Comparison of ENCODE assay signal across 13 mouse cellular contexts in genomic region chr14:122484844-122485551, GRCm38 (mm10). TPM values are rescaled to one million over a fixed set of nuclear protein-coding genes. Genes with fewer than 3 reads are reported as not detected.
DNase-seq lines count a peak whose midpoint lies in the region; ATAC-seq and TF ChIP-seq lines count a peak whose summit lies in the region.
"Had no signal": no experiment of that assay in that cellular context is flagged by ENCODE, and none has a peak within 500 bp of the region (broad histone marks: within the 10 kb centered on the region; RNA-seq: fewer than 3 reads in every experiment).

No protein-coding gene starts in this region.

- 1% methylated on average over 24 of the region's 24 CpGs for WGBS in intestine, embryonic 14.5 days
- 2% methylated on average over 23 of the region's 24 CpGs for WGBS in intestine, embryonic 16.5 days
- under 1% methylated on average over 24 of the region's 24 CpGs for WGBS in embryonic facial prominence, embryonic 10.5 days
- WGBS in hindbrain, postnatal 0 days, result 9% methylated on average over 23 of the region's 24 CpGs
- WGBS in neural tube, embryonic 11.5 days, result under 1% methylated on average over 24 of the region's 24 CpGs
- WGBS in kidney, adult 2 months, result 5% methylated on average over 24 of the region's 24 CpGs

- H3K9me3 ChIP-seq in intestine, embryonic 14.5 days (ENCODE audit: control insufficient read depth, low read length), result no peaks in the 10 kb centered on the region
- no peaks in the 10 kb centered on the region for H3K9me3 ChIP-seq in intestine, embryonic 16.5 days (ENCODE audit: control insufficient read depth, low read length)
- no peaks in the 10 kb centered on the region for H3K9me3 ChIP-seq in embryonic facial prominence, embryonic 10.5 days
- H3K9me3 ChIP-seq in hindbrain, postnatal 0 days (ENCODE audit: low read length), result no peaks in the 10 kb centered on the region
- H3K9me3 ChIP-seq in neural tube, embryonic 11.5 days (ENCODE audit: control insufficient read depth, low read length), result no peaks in the 10 kb centered on the region
- H3K9me3 ChIP-seq: kidney, embryonic 15.5 days; liver, embryonic 13.5 days had no signal

- H3K4me1 ChIP-seq in intestine, embryonic 14.5 days (replicated peaks; ENCODE audit: control insufficient read depth, insufficient read depth, low read length), result no peaks in the 10 kb centered on the region
- no peaks in the 10 kb centered on the region for H3K4me1 ChIP-seq in intestine, embryonic 16.5 days (ENCODE audit: control insufficient read depth, insufficient read depth, low read length)
- peaks cover 24% of the 10 kb centered on the region for H3K4me1 ChIP-seq in embryonic facial prominence, embryonic 10.5 days
- H3K4me1 ChIP-seq in hindbrain, postnatal 0 days (ENCODE audit: insufficient read depth, low read length), result no peaks in the 10 kb centered on the region
- H3K4me1 ChIP-seq in neural tube, embryonic 11.5 days (ENCODE audit: control insufficient read depth, insufficient read depth, low read length), result peaks cover 6% of the 10 kb centered on the region
- H3K4me1 ChIP-seq in kidney, adult 2 months (ENCODE audit: control insufficient read depth, insufficient read depth, low read length), result no peaks in the 10 kb centered on the region
- H3K4me1 ChIP-seq: kidney, embryonic 15.5 days; liver, embryonic 13.5 days had no signal

- no peak for ATAC-seq in intestine, embryonic 14.5 days (replicated peaks; ENCODE audit: low FRiP score, low TSS enrichment, low read depth)
- no peak for ATAC-seq in intestine, embryonic 16.5 days
- ATAC-seq in hindbrain, postnatal 0 days, result peak; percentile 72
- no peak for ATAC-seq in neural tube, embryonic 11.5 days (ENCODE audit: insufficient read depth, low FRiP score, low TSS enrichment)

- no peak for TF ChIP-seq CTCF in hindbrain, postnatal 0 days (IDR thresholded peaks at IDR 0.05; ENCODE audit: low read depth)
- TF ChIP-seq CTCF in kidney, adult 2 months (conservative IDR thresholded peaks at IDR 0.05; ENCODE audit: insufficient read depth, insufficient read length, low read depth, low read length), result no peak

- H3K36me3 ChIP-seq in intestine, embryonic 14.5 days (ENCODE audit: control insufficient read depth, insufficient read depth, low read length), result no peaks in the 10 kb centered on the region
- H3K36me3 ChIP-seq in intestine, embryonic 16.5 days (ENCODE audit: control insufficient read depth, insufficient read depth, low read length), result no peaks in the 10 kb centered on the region
- H3K36me3 ChIP-seq in embryonic facial prominence, embryonic 10.5 days (replicated peaks), result no peaks in the 10 kb centered on the region
- no peaks in the 10 kb centered on the region for H3K36me3 ChIP-seq in hindbrain, postnatal 0 days (ENCODE audit: insufficient read depth, low read length)
- H3K36me3 ChIP-seq in neural tube, embryonic 11.5 days (ENCODE audit: control insufficient read depth, insufficient read depth, low read length), result no peaks in the 10 kb centered on the region
- no peaks in the 10 kb centered on the region for H3K36me3 ChIP-seq in kidney, adult 2 months (ENCODE audit: control insufficient read depth, insufficient read depth, low read length)
- H3K36me3 ChIP-seq: kidney, embryonic 15.5 days; liver, embryonic 13.5 days had no signal

- H3K27ac ChIP-seq in intestine, embryonic 14.5 days (ENCODE audit: low read depth), result no peak overlapping the region
- no peak overlapping the region for H3K27ac ChIP-seq in intestine, embryonic 16.5 days (ENCODE audit: low read length)
- H3K27ac ChIP-seq in embryonic facial prominence, embryonic 10.5 days (replicated peaks), result 0 out of 2 replicates have a peak overlapping the region, but pooled peaks have one; percentile 14
- H3K27ac ChIP-seq in hindbrain, postnatal 0 days, result peak overlapping the region; percentile 89
- 0 out of 2 replicates have a peak overlapping the region, but pooled peaks have one; percentile 39 for H3K27ac ChIP-seq in neural tube, embryonic 11.5 days (ENCODE audit: low read depth, low read length)
- H3K27ac ChIP-seq in kidney, adult 2 months (ENCODE audit: insufficient read depth, low read depth, low read length), result no peak overlapping the region
- H3K27ac ChIP-seq: heart, adult 2 months; kidney, embryonic 15.5 days; liver, embryonic 13.5 days had no signal

- H3K4me3 ChIP-seq in intestine, embryonic 14.5 days (ENCODE audit: low read depth, low read length), result no peak overlapping the region
- no peak overlapping the region for H3K4me3 ChIP-seq in intestine, embryonic 16.5 days (ENCODE audit: low read length)
- H3K4me3 ChIP-seq in embryonic facial prominence, embryonic 10.5 days, result peak overlapping the region; percentile 25; the same call in 1 of the 2 replicates
- H3K4me3 ChIP-seq in hindbrain, postnatal 0 days (ENCODE audit: low read length), result peak overlapping the region; percentile 60
- H3K4me3 ChIP-seq in neural tube, embryonic 11.5 days (ENCODE audit: low read depth, low read length), result peak overlapping the region; percentile 13; the same call in 1 of the 2 replicates
- H3K4me3 ChIP-seq in kidney, adult 2 months (ENCODE audit: insufficient read depth, low read depth, low read length), result no peak overlapping the region
- H3K4me3 ChIP-seq: heart, adult 2 months; kidney, embryonic 15.5 days; liver, embryonic 13.5 days had no signal

- peak; percentile 56 for DNase-seq in intestine, embryonic 14.5 days (ENCODE audit: low spot score)
- peak; percentile 50 for DNase-seq in embryonic facial prominence, embryonic 10.5 days (ENCODE audit: low spot score)
- peak; percentile 62 for DNase-seq in hindbrain, postnatal 0 days (ENCODE audit: low spot score)
- DNase-seq in neural tube, embryonic 11.5 days (ENCODE audit: low spot score), result peak; percentile 49
- no peak for DNase-seq in frontal cortex, postnatal 10 days (ENCODE audit: low spot score in 2 of 2)
- DNase-seq in c-Kit-positive CD71-positive TER-119-positive erythroid progenitor cells, embryonic 14.5 days (ENCODE audit: low spot score), result no peak
- DNase-seq in kidney, adult 2 months, result no peak
- DNase-seq: heart, adult 2 months; liver, embryonic 13.5 days had no signal

- peaks cover 98% of the 10 kb centered on the region for H3K27me3 ChIP-seq in intestine, embryonic 14.5 days (replicated peaks; ENCODE audit: control insufficient read depth, insufficient read depth, low read length)
- peaks cover 64% of the 10 kb centered on the region for H3K27me3 ChIP-seq in intestine, embryonic 16.5 days (replicated peaks; ENCODE audit: control insufficient read depth, insufficient read depth, low read length)
- peaks cover 97% of the 10 kb centered on the region for H3K27me3 ChIP-seq in embryonic facial prominence, embryonic 10.5 days (replicated peaks; ENCODE audit: low read depth, poor library complexity, severe bottlenecking)
- H3K27me3 ChIP-seq in hindbrain, postnatal 0 days (ENCODE audit: insufficient read depth, low read length), result 0 out of 2 replicates have a peak, but pooled peaks cover 3% of the 10 kb centered on the region
- peaks cover 63% of the 10 kb centered on the region for H3K27me3 ChIP-seq in neural tube, embryonic 11.5 days (ENCODE audit: control insufficient read depth, insufficient read depth, low read length)
- H3K27me3 ChIP-seq in kidney, adult 2 months (replicated peaks; ENCODE audit: control insufficient read depth, insufficient read depth, low read length), result peaks cover 6% of the 10 kb centered on the region

- no peak overlapping the region for H3K9ac ChIP-seq in intestine, embryonic 14.5 days (ENCODE audit: low read length)
- H3K9ac ChIP-seq in intestine, embryonic 16.5 days (ENCODE audit: low read depth, low read length), result no peak overlapping the region
- H3K9ac ChIP-seq in hindbrain, postnatal 0 days (replicated peaks; ENCODE audit: low read length), result peak overlapping the region; percentile 89
- peak overlapping the region; percentile 29 for H3K9ac ChIP-seq in neural tube, embryonic 11.5 days (ENCODE audit: low read length)
- H3K9ac ChIP-seq: kidney, embryonic 15.5 days; liver, embryonic 13.5 days had no signal

- H3K4me2 ChIP-seq in intestine, embryonic 14.5 days (ENCODE audit: low read length), result no peak overlapping the region
- no peak overlapping the region for H3K4me2 ChIP-seq in intestine, embryonic 16.5 days (ENCODE audit: low read depth, low read length)
- peak overlapping the region; percentile 68 for H3K4me2 ChIP-seq in hindbrain, postnatal 0 days (ENCODE audit: low read depth, low read length)
- peak overlapping the region; percentile 40 for H3K4me2 ChIP-seq in neural tube, embryonic 11.5 days (ENCODE audit: low read depth)
- H3K4me2 ChIP-seq: kidney, embryonic 15.5 days; liver, embryonic 13.5 days had no signal

- TF ChIP-seq POLR2A in kidney, adult 2 months (IDR thresholded peaks at IDR 0.05; ENCODE audit: low read depth, low read length), result no peak

RNA-seq across cellular contexts. Expression of gene Gm10837, which starts 5.4 kb away (rescaled TPM):
- not detected in 2 replicates for polyA plus RNA-seq in intestine, embryonic 14.5 days (2014; fragmentation: Nextera tagmentation; extraction: Ambion mirVana)
- polyA plus RNA-seq in intestine, embryonic 16.5 days (2015; fragmentation: Nextera tagmentation; extraction: Ambion mirVana), result not detected in 2 replicates
- 0.31 TPM in 1 of 2 replicates, not detected in the other for polyA plus RNA-seq in embryonic facial prominence, embryonic 10.5 days (2016; fragmentation: Nextera tagmentation; extraction: Ambion mirVana)
- total RNA-seq in hindbrain, postnatal 0 days (2014; rRNA removed), result 0.93 and 4.7 TPM in 2 replicates
- 1.2 and 1.4 TPM in 2 replicates for polyA plus RNA-seq in hindbrain, postnatal 0 days (2015; fragmentation: Nextera tagmentation; extraction: Ambion mirVana)
- 0.51 and 0.54 TPM in 2 replicates for polyA plus RNA-seq in neural tube, embryonic 11.5 days (2014; fragmentation: Nextera tagmentation; extraction: Ambion mirVana)
- polyA plus RNA-seq in kidney, adult 2 months (2012; rRNA removed), result not detected in 2 replicates
- total RNA-seq: heart, adult 2 months had no signal
- polyA plus RNA-seq: heart, adult 2 months; kidney, embryonic 15.5 days; liver, embryonic 13.5 days; stomach, embryonic 16.5 days had no signal

RNA-seq across cellular contexts. Expression of gene Zic2, which starts 9.8 kb away (rescaled TPM):
- not detected in 2 replicates for polyA plus RNA-seq in intestine, embryonic 14.5 days (2014; fragmentation: Nextera tagmentation; extraction: Ambion mirVana)
- polyA plus RNA-seq in intestine, embryonic 16.5 days (2015; fragmentation: Nextera tagmentation; extraction: Ambion mirVana), result not detected in 2 replicates
- polyA plus RNA-seq in embryonic facial prominence, embryonic 10.5 days (2016; fragmentation: Nextera tagmentation; extraction: Ambion mirVana), result 2.2 and 2.4 TPM in 2 replicates
- total RNA-seq in hindbrain, postnatal 0 days (2014; rRNA removed), result 234 TPM in 2 replicates
- polyA plus RNA-seq in hindbrain, postnatal 0 days (2015; fragmentation: Nextera tagmentation; extraction: Ambion mirVana), result 35.9 and 40.2 TPM in 2 replicates
- 6.3 and 7.6 TPM in 2 replicates for polyA plus RNA-seq in neural tube, embryonic 11.5 days (2014; fragmentation: Nextera tagmentation; extraction: Ambion mirVana)
- polyA plus RNA-seq in kidney, adult 2 months (2012; rRNA removed), result not detected in 2 replicates
- total RNA-seq: heart, adult 2 months had no signal
- polyA plus RNA-seq: kidney, embryonic 15.5 days; liver, embryonic 13.5 days; stomach, embryonic 16.5 days had no signal

RNA-seq across cellular contexts. Expression of gene Zic5, which starts 19.5 kb away (rescaled TPM):
- polyA plus RNA-seq in intestine, embryonic 14.5 days (2014; fragmentation: Nextera tagmentation; extraction: Ambion mirVana), result not detected in 2 replicates
- polyA plus RNA-seq in intestine, embryonic 16.5 days (2015; fragmentation: Nextera tagmentation; extraction: Ambion mirVana), result not detected in 2 replicates
- polyA plus RNA-seq in embryonic facial prominence, embryonic 10.5 days (2016; fragmentation: Nextera tagmentation; extraction: Ambion mirVana), result 6.2 and 6.9 TPM in 2 replicates
- 46.2 and 51.3 TPM in 2 replicates for total RNA-seq in hindbrain, postnatal 0 days (2014; rRNA removed)
- polyA plus RNA-seq in hindbrain, postnatal 0 days (2015; fragmentation: Nextera tagmentation; extraction: Ambion mirVana), result 31.0 and 31.1 TPM in 2 replicates
- polyA plus RNA-seq in neural tube, embryonic 11.5 days (2014; fragmentation: Nextera tagmentation; extraction: Ambion mirVana), result 10.3 and 10.8 TPM in 2 replicates
- polyA plus RNA-seq in kidney, adult 2 months (2012; rRNA removed), result not detected in 2 replicates
- total RNA-seq: heart, adult 2 months had no signal
- polyA plus RNA-seq: heart, adult 2 months; stomach, embryonic 16.5 days had no signal

RNA-seq across cellular contexts. Expression of gene Gm5089, which starts 34.1 kb away (rescaled TPM):
- not detected in 2 replicates for polyA plus RNA-seq in intestine, embryonic 14.5 days (2014; fragmentation: Nextera tagmentation; extraction: Ambion mirVana)
- polyA plus RNA-seq in intestine, embryonic 16.5 days (2015; fragmentation: Nextera tagmentation; extraction: Ambion mirVana), result not detected in 2 replicates
- 0.50 and 0.56 TPM in 2 replicates for polyA plus RNA-seq in embryonic facial prominence, embryonic 10.5 days (2016; fragmentation: Nextera tagmentation; extraction: Ambion mirVana)
- 1.2 and 3.0 TPM in 2 replicates for total RNA-seq in hindbrain, postnatal 0 days (2014; rRNA removed)
- 0.56 and 0.82 TPM in 2 replicates for polyA plus RNA-seq in hindbrain, postnatal 0 days (2015; fragmentation: Nextera tagmentation; extraction: Ambion mirVana)
- 0.23 and 0.35 TPM in 2 replicates for polyA plus RNA-seq in neural tube, embryonic 11.5 days (2014; fragmentation: Nextera tagmentation; extraction: Ambion mirVana)
- not detected in 2 replicates for polyA plus RNA-seq in kidney, adult 2 months (2012; rRNA removed)
- total RNA-seq: heart, adult 2 months had no signal
- polyA plus RNA-seq: embryonic facial prominence, embryonic 14.5 days; heart, adult 2 months; liver, embryonic 13.5 days; stomach, embryonic 16.5 days had no signal

RNA-seq across cellular contexts. Expression of gene Pcca, which starts 49.1 kb away (rescaled TPM):
- polyA plus RNA-seq in intestine, embryonic 14.5 days (2014; fragmentation: Nextera tagmentation; extraction: Ambion mirVana), result 21.5 and 24.6 TPM in 2 replicates
- polyA plus RNA-seq in intestine, embryonic 16.5 days (2015; fragmentation: Nextera tagmentation; extraction: Ambion mirVana), result 17.3 and 18.3 TPM in 2 replicates
- 29.1 and 32.8 TPM in 2 replicates for polyA plus RNA-seq in embryonic facial prominence, embryonic 10.5 days (2016; fragmentation: Nextera tagmentation; extraction: Ambion mirVana)
- 6.7 and 13.4 TPM in 2 replicates for total RNA-seq in hindbrain, postnatal 0 days (2014; rRNA removed)
- polyA plus RNA-seq in hindbrain, postnatal 0 days (2015; fragmentation: Nextera tagmentation; extraction: Ambion mirVana), result 39.1 and 42.8 TPM in 2 replicates
- 33.1 and 33.4 TPM in 2 replicates for polyA plus RNA-seq in neural tube, embryonic 11.5 days (2014; fragmentation: Nextera tagmentation; extraction: Ambion mirVana)
- polyA plus RNA-seq in kidney, adult 2 months (2012; rRNA removed), result 67.4 and 77.1 TPM in 2 replicates

Comparison
In these comparisons a context has a peak if more than half of its experiments do, and no peak if none do; other contexts are left out.
1. DNase-seq: peak in intestine, embryonic 14.5 days (single experiment), embryonic facial prominence, embryonic 10.5 days (single experiment), hindbrain, postnatal 0 days (single experiment) and neural tube, embryonic 11.5 days (single experiment); none in frontal cortex, postnatal 10 days (0 of 2), c-Kit-positive CD71-positive TER-119-positive erythroid progenitor cells, embryonic 14.5 days (single experiment) and kidney, adult 2 months (single experiment).
2. H3K27ac ChIP-seq: peak in embryonic facial prominence, embryonic 10.5 days (single experiment), hindbrain, postnatal 0 days (single experiment) and neural tube, embryonic 11.5 days (single experiment); none in intestine, embryonic 14.5 days (single experiment), intestine, embryonic 16.5 days (single experiment) and kidney, adult 2 months (single experiment).
3. H3K4me2 ChIP-seq: peak in hindbrain, postnatal 0 days (single experiment) and neural tube, embryonic 11.5 days (single experiment); none in intestine, embryonic 14.5 days (single experiment) and intestine, embryonic 16.5 days (single experiment).
4. H3K4me3 ChIP-seq: peak in embryonic facial prominence, embryonic 10.5 days (single experiment), hindbrain, postnatal 0 days (single experiment) and neural tube, embryonic 11.5 days (single experiment); none in intestine, embryonic 14.5 days (single experiment), intestine, embryonic 16.5 days (single experiment) and kidney, adult 2 months (single experiment).
5. H3K9ac ChIP-seq: peak in hindbrain, postnatal 0 days (single experiment) and neural tube, embryonic 11.5 days (single experiment); none in intestine, embryonic 14.5 days (single experiment) and intestine, embryonic 16.5 days (single experiment).